Comparison of ENCODE assay signal across 25 mouse cellular contexts in the genomic region with DNA sequence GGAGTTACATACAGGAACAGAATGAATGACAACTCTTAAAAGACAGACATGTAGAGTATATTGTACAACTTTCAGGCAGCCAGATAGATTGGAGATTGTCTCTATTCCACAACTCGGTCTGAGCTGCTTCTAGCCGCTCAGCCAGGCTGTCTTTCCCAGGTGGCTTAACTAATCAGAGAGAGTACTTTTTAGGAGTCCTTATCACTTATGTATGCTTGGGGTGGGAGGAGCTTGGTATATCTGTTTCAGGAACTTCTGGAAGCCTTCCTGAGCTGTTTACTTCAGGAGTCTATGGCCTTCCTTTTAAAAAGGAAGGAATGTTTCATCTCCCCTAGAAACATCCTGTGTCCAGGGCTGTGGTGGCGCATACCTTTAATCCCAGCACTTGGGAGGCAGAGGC. TPM values are rescaled to one million over a fixed set of nuclear protein-coding genes. Genes with fewer than 3 reads are reported as not detected.
"Had no signal": no experiment of that assay in that cellular context is flagged by ENCODE, and none has a peak within 500 bp of the region (broad histone marks: within the 10 kb centered on the region; RNA-seq: fewer than 3 reads in every experiment).

No protein-coding gene starts in this region.

- H3K9ac ChIP-seq: limb, embryonic 13.5 days; lung, embryonic 14.5 days; midbrain, embryonic 12.5 days; midbrain, embryonic 15.5 days; neural tube, embryonic 12.5 days; neural tube, embryonic 15.5 days; stomach, embryonic 15.5 days had no signal

- H3K4me2 ChIP-seq: limb, embryonic 13.5 days; lung, embryonic 14.5 days; midbrain, embryonic 12.5 days; midbrain, embryonic 15.5 days; neural tube, embryonic 12.5 days; neural tube, embryonic 15.5 days; stomach, embryonic 15.5 days had no signal

- H3K27me3 ChIP-seq: limb, embryonic 13.5 days; midbrain, embryonic 12.5 days; midbrain, embryonic 15.5 days; neural tube, embryonic 12.5 days; neural tube, embryonic 15.5 days; stomach, embryonic 15.5 days had no signal

- ATAC-seq: intestine, embryonic 16.5 days; lung, postnatal 0 days; midbrain, embryonic 15.5 days had no signal

- H3K9me3 ChIP-seq: limb, embryonic 10.5 days; limb, embryonic 13.5 days; midbrain, embryonic 12.5 days; midbrain, embryonic 15.5 days; neural tube, embryonic 12.5 days; neural tube, embryonic 15.5 days; stomach, embryonic 15.5 days had no signal

- H3K4me1 ChIP-seq: limb, embryonic 10.5 days; limb, embryonic 13.5 days; midbrain, embryonic 12.5 days; midbrain, embryonic 15.5 days; neural tube, embryonic 12.5 days; neural tube, embryonic 15.5 days; stomach, embryonic 15.5 days had no signal

- H3K4me3 ChIP-seq: limb, embryonic 10.5 days; limb, embryonic 13.5 days; midbrain, embryonic 12.5 days; midbrain, embryonic 15.5 days; neural tube, embryonic 12.5 days; neural tube, embryonic 15.5 days; stomach, embryonic 15.5 days had no signal

- DNase-seq: kidney, adult 18-20 months; kidney, adult 9 months; kidney, postnatal 14 days; kidney, postnatal 4 days; lung, embryonic 14.5 days; right cerebral cortex, postnatal 25 days; spleen, adult 18-20 months; thymus, adult 18-20 months; thymus, postnatal 36 days had no signal

- H3K27ac ChIP-seq: limb, embryonic 10.5 days; limb, embryonic 13.5 days; macrophage; midbrain, embryonic 12.5 days; midbrain, embryonic 15.5 days; neural tube, embryonic 12.5 days; neural tube, embryonic 15.5 days; stomach, embryonic 15.5 days had no signal

RNA-seq across cellular contexts. Expression of a gene that starts 12.3 kb away (rescaled TPM):
- total RNA-seq: layer of hippocampus, adult 18-20 months; layer of hippocampus, postnatal 14 days; left cerebral cortex, postnatal 25 days; liver, adult 2 months had no signal
- polyA plus RNA-seq: kidney, embryonic 16.5 days; limb, embryonic 10.5 days; limb, embryonic 13.5 days; liver, adult 2 months; lung, embryonic 14.5 days; lung, postnatal 0 days; macrophage; neural tube, embryonic 12.5 days; stomach, embryonic 15.5 days had no signal

RNA-seq across cellular contexts. Expression of a gene that starts 38.8 kb away (rescaled TPM):
- total RNA-seq: layer of hippocampus, adult 18-20 months; layer of hippocampus, postnatal 14 days; left cerebral cortex, postnatal 25 days; liver, adult 2 months; megakaryocyte, adult 5-6 weeks had no signal
- polyA plus RNA-seq: intestine, embryonic 16.5 days; kidney, embryonic 16.5 days; limb, embryonic 10.5 days; limb, embryonic 13.5 days; liver, adult 2 months; lung, embryonic 14.5 days; lung, postnatal 0 days; midbrain, embryonic 12.5 days; midbrain, embryonic 15.5 days; neural tube, embryonic 12.5 days; neural tube, embryonic 15.5 days; stomach, embryonic 15.5 days had no signal
